Mouse (Mus musculus): ENCODE data around the gene Kctd12. TPM values are rescaled to one million over a fixed set of nuclear protein-coding genes. Genes with fewer than 3 reads are reported as not detected.

Kctd12 gene
- 21.2 and 24.5 TPM in 2 replicates for polyA plus RNA-seq (2014; fragmentation: Nextera tagmentation; extraction: Ambion mirVana)

GRCm38 (mm10) chr14:102982627-102983540 lies at the start of gene Kctd12:
Gene Kctd12 (minus strand): TSS chr14:102982637.
- ATAC-seq (ENCODE audit: low read depth), result peak; percentile 88
- Histone ChIP-seq H3K4me2 (ENCODE audit: low read depth, low read length) (peak within 1 kb of the TSS; percentile 89), H3K4me1 (ENCODE audit: control insufficient read depth, insufficient read depth, low read length) (peaks cover 4% of the 10 kb centered on the region; the same call in 1 of the 2 replicates), H3K4me3 (ENCODE audit: low read depth, low read length) (peak within 1 kb of the TSS; percentile 77), H3K27ac (ENCODE audit: low read depth, low read length) (peak within 1 kb of the TSS; percentile 72), H3K27me3 (ENCODE audit: control insufficient read depth, insufficient read depth, low read length) (no peaks in the 10 kb centered on the region), H3K9ac (replicated peaks; ENCODE audit: low read depth, low read length) (peak within 1 kb of the TSS; percentile 76), H3K9me3 (ENCODE audit: control insufficient read depth, low read length) (no peaks in the 10 kb centered on the region), H3K36me3 (ENCODE audit: control insufficient read depth, insufficient read depth, low read length) (no peaks in the 10 kb centered on the region)
- 2% methylated on average over 64 of the region's 66 CpGs for WGBS

- H3K9ac ChIP-seq (replicated peaks; ENCODE audit: low read depth, low read length), result no peak overlapping the region
- no peak overlapping the region for H3K4me3 ChIP-seq (ENCODE audit: low read depth, low read length)
- H3K4me1 ChIP-seq (ENCODE audit: control insufficient read depth, insufficient read depth, low read length), result no peaks in the 10 kb centered on the region
- H3K4me2 ChIP-seq (ENCODE audit: low read depth, low read length), result no peak overlapping the region
- no peak for ATAC-seq (ENCODE audit: low read depth)
- H3K9me3 ChIP-seq (ENCODE audit: control insufficient read depth, low read length), result no peaks in the 10 kb centered on the region
- no peaks in the 10 kb centered on the region for H3K36me3 ChIP-seq (ENCODE audit: control insufficient read depth, insufficient read depth, low read length)
- no peak overlapping the region for H3K27ac ChIP-seq (ENCODE audit: low read depth, low read length)
- WGBS, result 81% methylated on average over 2 of the region's 2 CpGs
- no peaks in the 10 kb centered on the region for H3K27me3 ChIP-seq (ENCODE audit: control insufficient read depth, insufficient read depth, low read length)
These were observed 46.8 kb upstream of the Kctd12 start for GRCm38 (mm10) chr14:103029203-103029602.

DNA sequence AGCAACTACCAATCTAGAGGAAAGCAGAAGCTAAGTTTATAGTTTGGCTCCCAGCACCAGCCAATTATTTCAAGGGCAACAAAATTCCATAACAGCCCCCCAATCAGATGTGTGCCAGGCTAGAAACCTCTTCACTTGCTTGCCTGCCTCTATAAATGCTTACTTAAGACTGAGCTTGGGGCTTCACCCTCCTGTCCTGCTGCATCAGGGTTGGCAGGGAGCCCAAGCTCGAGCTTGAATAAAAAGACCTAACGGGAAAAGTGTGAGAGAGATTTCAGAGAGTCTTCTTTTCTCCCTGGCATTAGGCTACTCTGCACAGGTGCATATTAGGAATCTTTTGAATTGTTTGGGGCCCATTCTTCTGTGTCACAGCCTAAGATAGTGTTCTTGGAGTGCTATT lies 37.6 kb upstream of the Kctd12 start:
- Histone ChIP-seq H3K9me3 (ENCODE audit: control insufficient read depth, low read length) (no peaks in the 10 kb centered on the region), H3K4me1 (ENCODE audit: control insufficient read depth, insufficient read depth, low read length) (no peaks in the 10 kb centered on the region), H3K9ac (replicated peaks; ENCODE audit: low read depth, low read length) (no peak overlapping the region), H3K27ac (ENCODE audit: low read depth, low read length) (no peak overlapping the region), H3K27me3 (ENCODE audit: control insufficient read depth, insufficient read depth, low read length) (no peaks in the 10 kb centered on the region), H3K36me3 (ENCODE audit: control insufficient read depth, insufficient read depth, low read length) (no peaks in the 10 kb centered on the region), H3K4me3 (ENCODE audit: low read depth, low read length) (no peak overlapping the region), H3K4me2 (ENCODE audit: low read depth, low read length) (no peak overlapping the region)
- ATAC-seq (ENCODE audit: low read depth), result no peak
- 65% methylated on average over 2 of the region's 2 CpGs for WGBS

DNA sequence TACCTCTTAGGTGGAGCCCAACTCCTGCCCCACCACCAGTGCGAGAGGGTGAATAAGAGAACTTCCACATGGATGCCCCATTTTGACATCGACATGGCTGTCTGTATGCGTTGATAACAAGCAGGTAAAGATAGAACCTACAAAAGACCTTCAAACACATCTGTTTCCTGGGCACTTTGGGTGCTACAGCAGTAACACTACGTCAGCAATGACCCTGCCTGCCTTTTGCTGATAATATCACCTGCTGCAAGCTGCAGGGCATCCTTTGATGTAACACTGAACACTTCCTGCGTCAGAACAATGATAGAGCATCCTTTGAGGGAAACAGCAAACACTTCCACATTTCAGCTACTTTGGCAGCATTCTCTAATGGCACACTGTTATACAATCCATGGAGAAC lies 34.6 kb upstream of the Kctd12 start:
- H3K4me3 ChIP-seq (ENCODE audit: low read depth, low read length), result no peak overlapping the region
- no peaks in the 10 kb centered on the region for H3K27me3 ChIP-seq (ENCODE audit: control insufficient read depth, insufficient read depth, low read length)
- 78% methylated on average over 5 of the region's 5 CpGs for WGBS
- no peaks in the 10 kb centered on the region for H3K36me3 ChIP-seq (ENCODE audit: control insufficient read depth, insufficient read depth, low read length)
- H3K9ac ChIP-seq (replicated peaks; ENCODE audit: low read depth, low read length), result no peak overlapping the region
- H3K4me2 ChIP-seq (ENCODE audit: low read depth, low read length), result no peak overlapping the region
- H3K4me1 ChIP-seq (ENCODE audit: control insufficient read depth, insufficient read depth, low read length), result no peaks in the 10 kb centered on the region
- no peak overlapping the region for H3K27ac ChIP-seq (ENCODE audit: low read depth, low read length)
- no peak for ATAC-seq (ENCODE audit: low read depth)
- no peaks in the 10 kb centered on the region for H3K9me3 ChIP-seq (ENCODE audit: control insufficient read depth, low read length)

DNA sequence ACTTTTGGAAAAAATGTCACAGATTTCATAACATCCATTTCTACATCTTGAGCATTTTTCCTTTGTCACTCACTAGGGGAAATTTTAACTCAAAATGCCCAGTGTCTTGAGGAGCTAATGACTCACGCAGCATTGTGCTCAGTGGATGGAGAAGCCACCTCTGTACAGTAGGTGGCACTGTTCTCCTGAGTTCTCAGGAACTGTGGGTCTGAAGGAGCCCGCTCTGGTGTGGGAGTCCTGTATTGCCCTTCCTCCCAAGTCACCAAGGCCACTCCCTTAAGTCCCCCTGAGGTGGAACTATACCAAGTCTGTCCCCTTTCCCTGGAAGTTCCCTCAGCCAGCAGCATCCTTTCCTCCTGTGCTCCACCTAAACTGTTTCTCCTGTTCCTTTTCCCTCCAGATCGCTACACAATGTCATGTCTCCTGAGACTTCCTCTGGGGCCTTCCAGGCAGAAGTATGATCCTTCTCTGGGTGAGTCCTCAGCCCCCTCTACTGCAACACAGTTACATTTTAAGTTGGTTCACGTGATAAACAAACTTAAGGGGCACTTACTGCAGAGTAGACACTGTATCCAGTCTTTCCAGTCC lies 30.2 kb upstream of the Kctd12 start:
- Histone ChIP-seq H3K36me3 (ENCODE audit: control insufficient read depth, insufficient read depth, low read length) (no peaks in the 10 kb centered on the region), H3K27ac (ENCODE audit: low read depth, low read length) (no peak overlapping the region), H3K4me2 (ENCODE audit: low read depth, low read length) (no peak overlapping the region), H3K4me3 (ENCODE audit: low read depth, low read length) (no peak overlapping the region), H3K9me3 (ENCODE audit: control insufficient read depth, low read length) (no peaks in the 10 kb centered on the region), H3K4me1 (ENCODE audit: control insufficient read depth, insufficient read depth, low read length) (no peaks in the 10 kb centered on the region), H3K9ac (replicated peaks; ENCODE audit: low read depth, low read length) (no peak overlapping the region), H3K27me3 (ENCODE audit: control insufficient read depth, insufficient read depth, low read length) (no peaks in the 10 kb centered on the region)
- 26% methylated on average over 4 of the region's 4 CpGs for WGBS
- ATAC-seq (ENCODE audit: low read depth), result peak; percentile 95

DNA sequence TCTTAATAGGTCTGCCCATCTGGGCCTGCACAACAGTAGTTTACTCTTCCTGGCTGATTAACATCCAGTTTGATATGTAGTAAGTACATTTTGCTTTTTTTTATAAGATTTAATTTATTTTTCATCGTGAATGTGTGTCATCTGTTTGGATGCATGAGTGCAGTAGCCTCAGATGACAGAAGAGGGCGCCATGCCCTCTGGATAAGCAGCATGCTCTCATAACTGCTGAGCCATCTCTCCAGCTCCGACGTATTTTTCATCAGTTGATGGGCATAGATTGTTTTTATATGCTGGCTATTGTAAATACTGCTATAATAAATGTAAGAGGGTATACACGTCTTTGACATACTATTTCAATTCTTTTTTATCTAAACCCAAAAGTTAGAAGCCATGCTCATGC lies 29.3 kb upstream of the Kctd12 start:
- no peak for ATAC-seq (ENCODE audit: low read depth)
- WGBS, result 35% methylated on average over 5 of the region's 5 CpGs
- H3K27ac ChIP-seq (ENCODE audit: low read depth, low read length), result no peak overlapping the region

DNA sequence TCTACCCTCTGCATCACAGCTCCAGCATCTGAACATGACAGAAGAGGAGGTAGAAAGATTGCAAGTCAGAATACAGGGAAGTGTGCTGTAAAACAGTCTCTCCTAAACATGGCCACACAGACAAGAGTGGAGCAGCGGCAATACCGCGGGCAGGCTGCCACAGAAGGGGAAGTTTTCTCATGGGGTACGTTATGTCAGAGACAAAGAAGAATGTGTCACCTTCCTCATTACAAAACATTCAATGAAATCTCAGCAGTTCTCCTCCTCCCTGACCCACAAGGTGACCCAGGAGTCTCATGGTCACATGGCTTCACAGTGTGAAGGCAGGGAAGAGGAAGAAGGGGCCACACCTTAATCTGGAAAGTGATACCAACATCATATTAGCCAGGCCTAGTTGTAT lies 25.3 kb upstream of the Kctd12 start:
- no peak overlapping the region for H3K4me2 ChIP-seq (ENCODE audit: low read depth, low read length)
- 88% methylated on average over 4 of the region's 4 CpGs for WGBS
- H3K9me3 ChIP-seq (ENCODE audit: control insufficient read depth, low read length), result no peaks in the 10 kb centered on the region
- H3K27ac ChIP-seq (ENCODE audit: low read depth, low read length), result no peak overlapping the region
- no peak overlapping the region for H3K9ac ChIP-seq (replicated peaks; ENCODE audit: low read depth, low read length)
- no peak for ATAC-seq (ENCODE audit: low read depth)
- H3K4me3 ChIP-seq (ENCODE audit: low read depth, low read length), result no peak overlapping the region
- H3K27me3 ChIP-seq (ENCODE audit: control insufficient read depth, insufficient read depth, low read length), result no peaks in the 10 kb centered on the region
- no peaks in the 10 kb centered on the region for H3K4me1 ChIP-seq (ENCODE audit: control insufficient read depth, insufficient read depth, low read length)
- H3K36me3 ChIP-seq (ENCODE audit: control insufficient read depth, insufficient read depth, low read length), result no peaks in the 10 kb centered on the region

More for the DNA sequence above, 29.3 kb upstream of the Kctd12 start:
- no peak overlapping the region for H3K9ac ChIP-seq (replicated peaks; ENCODE audit: low read depth, low read length)
- H3K9me3 ChIP-seq (ENCODE audit: control insufficient read depth, low read length), result no peaks in the 10 kb centered on the region
- H3K27me3 ChIP-seq (ENCODE audit: control insufficient read depth, insufficient read depth, low read length), result no peaks in the 10 kb centered on the region
- H3K4me2 ChIP-seq (ENCODE audit: low read depth, low read length), result no peak overlapping the region
- H3K36me3 ChIP-seq (ENCODE audit: control insufficient read depth, insufficient read depth, low read length), result no peaks in the 10 kb centered on the region
- no peak overlapping the region for H3K4me3 ChIP-seq (ENCODE audit: low read depth, low read length)
- no peaks in the 10 kb centered on the region for H3K4me1 ChIP-seq (ENCODE audit: control insufficient read depth, insufficient read depth, low read length)

DNA sequence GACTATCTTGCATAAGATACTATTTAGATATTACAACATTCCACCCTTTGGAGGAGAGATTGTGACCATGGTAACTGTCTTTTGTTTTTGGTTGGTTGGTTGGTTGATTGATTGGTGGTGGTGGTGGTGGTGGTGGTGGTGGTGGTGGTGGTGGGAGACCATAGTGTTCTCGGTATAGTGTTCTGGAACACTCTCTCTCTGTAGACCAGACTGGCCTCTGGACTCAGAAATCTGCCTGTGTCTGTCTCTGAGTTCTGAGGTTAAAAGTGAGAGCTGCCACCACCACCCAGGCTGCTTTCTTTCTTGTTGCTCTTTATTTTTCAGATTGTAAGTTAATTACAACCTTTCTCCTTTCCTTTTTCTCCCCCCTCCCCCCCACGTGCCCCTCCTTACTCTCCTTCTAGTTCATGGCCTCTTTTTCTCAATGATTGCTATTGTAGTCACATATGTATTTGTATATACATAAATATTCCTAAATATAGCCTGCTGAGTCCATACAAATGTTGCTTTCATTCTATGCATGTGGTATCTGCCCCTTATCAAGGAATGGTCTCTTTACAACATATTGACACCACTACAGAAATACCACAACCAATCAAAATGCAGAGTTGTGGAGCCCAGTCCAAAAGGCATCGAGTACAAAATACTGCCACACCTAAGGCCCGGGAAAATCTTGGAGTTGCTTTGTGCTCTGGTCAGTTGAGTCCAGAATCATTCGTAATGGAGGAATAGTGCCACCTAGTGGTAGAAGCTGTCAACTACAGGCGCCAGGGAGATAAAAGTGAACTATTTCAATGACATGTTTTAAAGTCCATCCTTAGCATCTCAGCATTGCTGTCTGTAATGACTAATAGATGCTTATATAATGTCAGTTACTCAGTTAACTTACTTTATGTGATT lies 12.5 kb upstream of the Kctd12 start:
- peak; percentile 82 for ATAC-seq (ENCODE audit: low read depth)
- H3K9ac ChIP-seq (replicated peaks; ENCODE audit: low read depth, low read length), result no peak overlapping the region
- H3K4me3 ChIP-seq (ENCODE audit: low read depth, low read length), result no peak overlapping the region
- H3K9me3 ChIP-seq (ENCODE audit: control insufficient read depth, low read length), result no peaks in the 10 kb centered on the region
- no peaks in the 10 kb centered on the region for H3K4me1 ChIP-seq (ENCODE audit: control insufficient read depth, insufficient read depth, low read length)
- no peak overlapping the region for H3K4me2 ChIP-seq (ENCODE audit: low read depth, low read length)
- WGBS, result 20% methylated on average over 6 of the region's 6 CpGs
- no peaks in the 10 kb centered on the region for H3K27me3 ChIP-seq (ENCODE audit: control insufficient read depth, insufficient read depth, low read length)
- no peak overlapping the region for H3K27ac ChIP-seq (ENCODE audit: low read depth, low read length)
- no peaks in the 10 kb centered on the region for H3K36me3 ChIP-seq (ENCODE audit: control insufficient read depth, insufficient read depth, low read length)
